Mouse (Mus musculus) MEL (cell line): ENCODE results near the gene Cemip. TPM values are rescaled to one million over a fixed set of nuclear protein-coding genes. Genes with fewer than 3 reads are reported as not detected.

Source experiments
- DNase-seq: peaks from one replicate; pipeline ENCODE4 v3.0.0; 2011; ENCODE audit warnings: low read depth, low spot score
- H3K27ac ChIP-seq: 2 replicates; pipeline ENCODE4 v1.5.1; 2012; ENCODE audit warnings: low read depth, mild to moderate bottlenecking, control low read depth, low read length, moderate library complexity; ENCODE audit not compliant: control insufficient read depth
- H3K27me3 ChIP-seq, 2 experiments: fragments of 150-350 bp in 1 of 2; sonication (generic) in 1 of 2; 2 replicates each; pipeline ENCODE4 v1.6.1; 2012; ENCODE audit warnings: low read length in 2 of 2, mild to moderate bottlenecking in 2 of 2, improper control_type of control experiment in 1 of 2, moderate library complexity in 1 of 2; ENCODE audit not compliant: insufficient read depth in 2 of 2, control insufficient read depth in 1 of 2
- H3K36me3 ChIP-seq, 2 experiments: 2 replicates each; pipeline ENCODE4 v1.6.1; 2012 to 2014; ENCODE audit warnings: low read length in 2 of 2, improper control_type of control experiment in 1 of 2, inconsistent platforms in 1 of 2, mild to moderate bottlenecking in 1 of 2; ENCODE audit not compliant: insufficient read depth in 2 of 2, control insufficient read depth in 1 of 2
- H3K4me1 ChIP-seq, 2 experiments: fragments of 150-350 bp in 1 of 2; sonication (generic) in 1 of 2; 2 replicates each; pipeline ENCODE4 v1.6.1; 2012; ENCODE audit warnings: low read length in 2 of 2, improper control_type of control experiment in 1 of 2, mild to moderate bottlenecking in 1 of 2; ENCODE audit not compliant: insufficient read depth in 2 of 2, control insufficient read depth in 1 of 2
- H3K4me3 ChIP-seq, 2 experiments: fragments of 150-350 bp in 1 of 2; sonication (generic) in 1 of 2; 2 replicates each; pipeline ENCODE4 v1.5.1; 2012; ENCODE audit warnings: low read depth in 2 of 2, low read length in 2 of 2, mild to moderate bottlenecking in 2 of 2, moderate library complexity in 2 of 2, control low read depth in 1 of 2, improper control_type of control experiment in 1 of 2; ENCODE audit not compliant: control insufficient read depth in 1 of 2, insufficient read depth in 1 of 2
- H3K79me2 ChIP-seq: 2 replicates; pipeline ENCODE4 v1.6.1; 2012; ENCODE audit warnings: mild to moderate bottlenecking, low read length, moderate library complexity; ENCODE audit not compliant: control insufficient read depth, poor library complexity, insufficient read depth
- H3K9ac ChIP-seq: 2 replicates; pipeline ENCODE4 v1.6.1; 2012; ENCODE audit warnings: low read depth, mild to moderate bottlenecking, control low read depth, low read length, moderate library complexity; ENCODE audit not compliant: control insufficient read depth, poor library complexity, severe bottlenecking
- H3K9me3 ChIP-seq: fragments of 150-350 bp; sonication (generic); replicated peaks from 2 replicates; pipeline ENCODE4 v1.6.1; 2012; ENCODE audit warnings: mild to moderate bottlenecking, low read length, improper control_type of control experiment, moderate library complexity; ENCODE audit not compliant: insufficient read depth
- BHLHE40 ChIP-seq: IDR thresholded peaks from 2 replicates; pipeline ENCODE4 v1.6.1; 2012; ENCODE audit warnings: low read depth, mild to moderate bottlenecking, inconsistent platforms, low read length, improper control_type of control experiment, borderline replicate concordance
- CTCF ChIP-seq, 3 experiments: IDR thresholded peaks in 2 of 3; conservative IDR thresholded peaks in 1 of 3; 2 replicates each; pipeline ENCODE4 v1.5.1; 2011 to 2012; ENCODE audit warnings: low read length in 3 of 3, low read depth in 2 of 3, mild to moderate bottlenecking in 2 of 3, improper control_type of control experiment in 1 of 3, inconsistent platforms in 1 of 3, mixed read lengths in 1 of 3, moderate library complexity in 1 of 3; ENCODE audit not compliant: control insufficient read depth in 1 of 3, insufficient read depth in 1 of 3, poor library complexity in 1 of 3, severe bottlenecking in 1 of 3
- E2F4 ChIP-seq: IDR thresholded peaks from 2 replicates; pipeline ENCODE4 v1.6.1; 2011; ENCODE audit warnings: low read depth, low read length, improper control_type of control experiment, borderline replicate concordance
- ETS1 ChIP-seq: IDR thresholded peaks from 2 replicates; pipeline ENCODE4 v1.6.1; 2012; ENCODE audit warnings: low read depth, mild to moderate bottlenecking, inconsistent platforms, low read length, improper control_type of control experiment, moderate library complexity
- GABPA ChIP-seq: IDR thresholded peaks from 2 replicates; pipeline ENCODE4 v1.6.1; 2012; ENCODE audit warnings: low read depth, mild to moderate bottlenecking, inconsistent platforms, low read length, improper control_type of control experiment, moderate library complexity
- JUND ChIP-seq: IDR thresholded peaks from 2 replicates; pipeline ENCODE4 v1.6.1; 2011; ENCODE audit warnings: low read depth, mild to moderate bottlenecking, improper control_type of control experiment, low read length
- KAT2A ChIP-seq: conservative IDR thresholded peaks from 2 replicates; pipeline ENCODE4 v1.6.1; 2012; ENCODE audit warnings: low read depth, low read length, improper control_type of control experiment, inconsistent platforms
- MAX ChIP-seq: IDR thresholded peaks from 2 replicates; pipeline ENCODE4 v1.6.1; 2011; ENCODE audit warnings: low read length, improper control_type of control experiment
- MAZ ChIP-seq: IDR thresholded peaks from 2 replicates; pipeline ENCODE4 v1.6.1; 2012; ENCODE audit warnings: low read depth, mild to moderate bottlenecking, inconsistent platforms, low read length, improper control_type of control experiment
- MEF2A ChIP-seq: IDR thresholded peaks from 2 replicates; pipeline ENCODE4 v1.6.1; 2014; ENCODE audit warnings: low read depth, mild to moderate bottlenecking, inconsistent platforms, low read length, improper control_type of control experiment; ENCODE audit not compliant: poor library complexity, insufficient replicate concordance, severe bottlenecking; ENCODE audit errors: extremely low read depth
- MYB ChIP-seq: IDR thresholded peaks from 2 replicates; pipeline ENCODE4 v1.6.1; 2011; ENCODE audit warnings: mild to moderate bottlenecking, low read depth, low read length, improper control_type of control experiment
- NELFE ChIP-seq: IDR thresholded peaks from 2 replicates; pipeline ENCODE4 v1.6.1; 2011; ENCODE audit warnings: low read depth, low read length, improper control_type of control experiment
- NRF1 ChIP-seq: IDR thresholded peaks from 2 replicates; pipeline ENCODE4 v1.6.1; 2014; ENCODE audit warnings: low read depth, mild to moderate bottlenecking, inconsistent platforms, low read length, improper control_type of control experiment, moderate library complexity; ENCODE audit not compliant: poor library complexity, insufficient read depth, severe bottlenecking
- POLR2A ChIP-seq, 2 experiments: IDR thresholded peaks; 2 replicates each; pipeline ENCODE4 v1.6.1; 2011 to 2012; ENCODE audit warnings: low read length in 2 of 2, mild to moderate bottlenecking in 2 of 2, control low read depth in 1 of 2, improper control_type of control experiment in 1 of 2, low read depth in 1 of 2, moderate library complexity in 1 of 2; ENCODE audit not compliant: control insufficient read depth in 1 of 2, insufficient read depth in 1 of 2, poor library complexity in 1 of 2
- POLR2AphosphoS2 ChIP-seq: IDR thresholded peaks from 2 replicates; pipeline ENCODE4 v1.6.1; 2011; ENCODE audit warnings: low read length, improper control_type of control experiment
- RAD21 ChIP-seq: IDR thresholded peaks from 2 replicates; pipeline ENCODE4 v1.6.1; 2011; ENCODE audit warnings: mild to moderate bottlenecking, low read depth, low read length, improper control_type of control experiment
- RCOR1 ChIP-seq: IDR thresholded peaks from 2 replicates; pipeline ENCODE4 v1.6.1; 2012; ENCODE audit warnings: low read depth, mild to moderate bottlenecking, inconsistent platforms, low read length, improper control_type of control experiment
- SMC3 ChIP-seq: IDR thresholded peaks from 2 replicates; pipeline ENCODE4 v1.6.1; 2011; ENCODE audit warnings: low read depth, low read length, improper control_type of control experiment
- TAL1 ChIP-seq: IDR thresholded peaks from 2 replicates; pipeline ENCODE4 v1.6.1; 2012; ENCODE audit warnings: mild to moderate bottlenecking, inconsistent platforms, low read length, moderate library complexity, mixed read lengths
- TBP ChIP-seq: IDR thresholded peaks from 2 replicates; pipeline ENCODE4 v1.8.0; 2011; ENCODE audit warnings: low read depth, low read length, improper control_type of control experiment
- TCF12 ChIP-seq: IDR thresholded peaks from 2 replicates; pipeline ENCODE4 v1.6.1; 2014; ENCODE audit warnings: low read depth, mild to moderate bottlenecking, inconsistent platforms, low read length, improper control_type of control experiment, moderate library complexity
- UBTF ChIP-seq: IDR thresholded peaks from 2 replicates; pipeline ENCODE4 v1.6.1; 2012; ENCODE audit warnings: low read depth, mild to moderate bottlenecking, inconsistent platforms, low read length, improper control_type of control experiment, moderate library complexity, borderline replicate concordance; ENCODE audit not compliant: insufficient read depth
- ZC3H11A ChIP-seq: IDR thresholded peaks from 2 replicates; pipeline ENCODE4 v1.6.1; 2012; ENCODE audit warnings: low read depth, mild to moderate bottlenecking, inconsistent platforms, low read length, improper control_type of control experiment
- ZNF384 ChIP-seq: IDR thresholded peaks from 2 replicates; pipeline ENCODE4 v1.6.1; 2012; ENCODE audit warnings: low read depth, mild to moderate bottlenecking, inconsistent platforms, low read length, improper control_type of control experiment
- polyA plus RNA-seq, 2 experiments: library from polyadenylated mRNA; stranded (reverse) in 1 of 2; unstranded in 1 of 2; fragments of >175 nt in 1 of 2; fragments of >200 nt in 1 of 2; gene quantifications; 2 replicates each; pipeline versions ENCODE4 v1.2.1 to v1.2.4; 2012; ENCODE audit warnings: low replicate concordance in 2 of 2, low read depth in 1 of 2; ENCODE audit not compliant: insufficient read length in 2 of 2, insufficient read depth in 1 of 2, missing spikeins in 1 of 2
- total RNA-seq: library from RNA; depleted of rRNA; stranded (reverse); fragments of 300-350 nt; gene quantifications from 2 replicates; pipeline ENCODE4 v1.2.3, GENCODE M21; 2012

Gene Cemip
- total and polyA plus RNA-seq, 3 experiments, result not detected

GRCm38 (mm10) chr7:84085049-84085945, 1.0 kb downstream of the Cemip start:
- TF ChIP-seq MEF2A (no peak), NELFE (no peak), MAX (no peak), JUND (no peak), RCOR1 (no peak), KAT2A (no peak), GABPA (no peak), SMC3 (no peak), BHLHE40 (no peak)
- Histone ChIP-seq H3K4me3 (no peak overlapping the region), H3K9ac (no peak overlapping the region), H3K27me3 (no peaks in the 10 kb centered on the region), H3K4me1 (no peaks in the 10 kb centered on the region), H3K27ac (no peak overlapping the region), H3K9me3 (no peaks in the 10 kb centered on the region), H3K36me3 (no peaks in the 10 kb centered on the region), H3K79me2 (no peaks in the 10 kb centered on the region)
- DNase-seq, result no peak

DNA sequence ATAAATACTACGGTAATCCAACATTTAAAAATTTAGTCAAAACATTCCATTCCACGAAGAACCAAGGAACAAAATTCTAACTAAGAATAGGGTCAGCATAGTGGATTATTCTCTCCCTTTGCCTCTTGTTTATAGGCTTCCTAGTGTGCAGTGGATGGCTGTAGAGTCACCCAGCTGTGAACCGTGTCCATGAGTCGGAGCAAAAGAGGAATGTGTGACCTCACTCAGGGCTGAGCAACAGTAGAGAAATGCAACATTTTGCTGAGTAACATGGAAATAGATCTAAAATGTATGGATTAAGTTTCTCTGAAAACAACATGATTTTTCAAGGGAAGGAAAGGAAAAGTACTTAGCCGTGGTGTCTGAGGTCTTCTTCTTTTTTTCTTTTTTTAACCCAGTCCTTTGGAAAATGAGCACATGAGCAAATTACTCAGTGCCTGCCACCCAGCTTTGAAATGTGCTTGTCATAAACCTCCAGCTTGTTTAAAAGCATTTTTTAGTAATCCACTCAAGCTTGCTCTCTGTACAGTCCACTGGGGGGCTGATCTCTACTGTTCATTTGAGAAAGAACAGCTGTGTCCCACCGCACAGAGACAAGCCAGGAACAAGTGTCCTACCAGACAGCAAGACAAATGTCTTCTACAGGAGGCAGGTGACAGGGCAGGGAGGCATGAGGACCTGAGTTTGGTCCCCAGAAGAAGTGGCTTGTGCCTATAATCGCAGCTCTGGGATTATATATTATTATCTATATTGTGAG, 8.9 kb downstream of the Cemip start:
- no peaks in the 10 kb centered on the region for H3K4me1 ChIP-seq
- H3K27me3 ChIP-seq, result no peaks in the 10 kb centered on the region
- no peaks in the 10 kb centered on the region for H3K79me2 ChIP-seq
- TF ChIP-seq NRF1 (no peak), TAL1 (no peak), MAZ (no peak), POLR2A (IDR thresholded peaks at IDR 0.05; ENCODE audit: control insufficient read depth in 1 of 2, insufficient read depth in 1 of 2, low read depth in 1 of 2, low read length in 2 of 2, poor library complexity in 1 of 2) (no peak), ZNF384 (no peak), E2F4 (no peak), UBTF (no peak), CTCF (IDR thresholded peaks at IDR 0.05 in 2 of 3, conservative IDR thresholded peaks at IDR 0.05 in 1 of 3; ENCODE audit: control insufficient read depth in 1 of 3, insufficient read depth in 1 of 3, low read depth in 2 of 3, low read length in 3 of 3, poor library complexity in 1 of 3, severe bottlenecking in 1 of 3) (no peak), MYB (no peak), ETS1 (no peak), ZC3H11A (no peak), TCF12 (no peak), TBP (no peak), POLR2AphosphoS2 (no peak), RAD21 (no peak), RCOR1 (no peak)
- no peak overlapping the region for H3K9ac ChIP-seq
- H3K36me3 ChIP-seq, result no peaks in the 10 kb centered on the region
- no peaks in the 10 kb centered on the region for H3K9me3 ChIP-seq
- no peak overlapping the region for H3K4me3 ChIP-seq
- no peak overlapping the region for H3K27ac ChIP-seq
- no peak for DNase-seq
